Mouse (Mus musculus) thymus, adult 2 months (tissue): Measurements from ENCODE around the gene Hoxc10. TPM values are rescaled to one million over a fixed set of nuclear protein-coding genes. Genes with fewer than 3 reads are reported as not detected.

Source experiments
- DNase-seq: peaks from one replicate; pipeline ENCODE4 v3.0.0; 2021
- H3K27ac ChIP-seq: fragments of 200-500 bp; 2 replicates; pipeline ENCODE4 v1.5.1; 2012; ENCODE audit warnings: low read length, control low read depth; ENCODE audit not compliant: control insufficient read depth, insufficient read depth
- H3K27me3 ChIP-seq: fragments of 200-500 bp; 2 replicates; pipeline ENCODE4 v1.6.1; 2012; ENCODE audit warnings: mild to moderate bottlenecking, low read length, moderate library complexity, mixed read lengths; ENCODE audit not compliant: control insufficient read depth, insufficient read depth
- H3K36me3 ChIP-seq: fragments of 200-500 bp; 2 replicates; pipeline ENCODE4 v1.6.1; 2012; ENCODE audit warnings: mild to moderate bottlenecking, low read length, moderate library complexity; ENCODE audit not compliant: control insufficient read depth, insufficient read depth
- H3K4me1 ChIP-seq: fragments of 200-500 bp; replicated peaks from 2 replicates; pipeline ENCODE4 v1.6.1; 2012; ENCODE audit warnings: low read length; ENCODE audit not compliant: control insufficient read depth, insufficient read depth
- H3K4me3 ChIP-seq: fragments of 200-500 bp; 2 replicates; pipeline ENCODE4 v1.5.1; 2012; ENCODE audit warnings: mild to moderate bottlenecking, low read length, control low read depth, moderate library complexity; ENCODE audit not compliant: control insufficient read depth, insufficient read depth
- CTCF ChIP-seq: fragments of 200-500 bp; IDR thresholded peaks from 2 replicates; pipeline ENCODE4 v1.5.1; 2012; ENCODE audit warnings: mild to moderate bottlenecking, control low read depth, low read length, moderate library complexity, borderline replicate concordance; ENCODE audit not compliant: control insufficient read depth, poor library complexity, insufficient read depth; ENCODE audit errors: extremely low read depth
- POLR2A ChIP-seq: fragments of 200-500 bp; IDR thresholded peaks from 2 replicates; pipeline ENCODE4 v1.6.1; 2012; ENCODE audit warnings: mild to moderate bottlenecking, low read length, control low read depth, moderate library complexity; ENCODE audit not compliant: control insufficient read depth, poor library complexity, insufficient read depth; ENCODE audit errors: extremely low read depth
- WGBS: fragments of 180-500 bp; shearing (Covaris S2); methylation state at CpG from one replicate; pipeline ENCODE4 v1.1.7; 2018; 5-methylcytosine and 5-hydroxymethylcytosine counted together
- polyA plus RNA-seq: library from polyadenylated mRNA; depleted of rRNA; stranded (reverse); fragments of >200 nt; gene quantifications from 2 replicates; pipeline ENCODE4 v1.2.3, GENCODE M21; 2012

Hoxc10 gene
- polyA plus RNA-seq, 1 experiment: 0.15 TPM

GRCm38 (mm10) chr15:102954192-102955006 is 12.2 kb upstream of the Hoxc10 start, which contains the start of gene Hoxc11:
Gene Hoxc11 (plus strand): TSS chr15:102954427.
- H3K36me3 ChIP-seq: no peaks in the 10 kb centered on the region
- DNase-seq: no peak
- no peaks in the 10 kb centered on the region for H3K4me1 ChIP-seq
- WGBS: 7% methylated on average over 57 of the region's 57 CpGs
- H3K27ac ChIP-seq: no peak within 1 kb of the TSS
- peaks cover 45% of the 10 kb centered on the region for H3K27me3 ChIP-seq
- TF ChIP-seq CTCF (no peak), POLR2A (no peak)
- H3K4me3 ChIP-seq: no peak within 1 kb of the TSS

- TF ChIP-seq POLR2A (no peak), CTCF (no peak)
- Histone ChIP-seq H3K4me3 (no peak overlapping the region), H3K36me3 (no peaks in the 10 kb centered on the region), H3K27me3 (peaks cover 43% of the 10 kb centered on the region), H3K27ac (no peak overlapping the region), H3K4me1 (no peaks in the 10 kb centered on the region)
- 6% methylated on average over 28 of the region's 28 CpGs for WGBS
- no peak for DNase-seq
Observed at GRCm38 (mm10) chr15:102955007-102955382, 11.6 kb upstream of the Hoxc10 start.

DNA sequence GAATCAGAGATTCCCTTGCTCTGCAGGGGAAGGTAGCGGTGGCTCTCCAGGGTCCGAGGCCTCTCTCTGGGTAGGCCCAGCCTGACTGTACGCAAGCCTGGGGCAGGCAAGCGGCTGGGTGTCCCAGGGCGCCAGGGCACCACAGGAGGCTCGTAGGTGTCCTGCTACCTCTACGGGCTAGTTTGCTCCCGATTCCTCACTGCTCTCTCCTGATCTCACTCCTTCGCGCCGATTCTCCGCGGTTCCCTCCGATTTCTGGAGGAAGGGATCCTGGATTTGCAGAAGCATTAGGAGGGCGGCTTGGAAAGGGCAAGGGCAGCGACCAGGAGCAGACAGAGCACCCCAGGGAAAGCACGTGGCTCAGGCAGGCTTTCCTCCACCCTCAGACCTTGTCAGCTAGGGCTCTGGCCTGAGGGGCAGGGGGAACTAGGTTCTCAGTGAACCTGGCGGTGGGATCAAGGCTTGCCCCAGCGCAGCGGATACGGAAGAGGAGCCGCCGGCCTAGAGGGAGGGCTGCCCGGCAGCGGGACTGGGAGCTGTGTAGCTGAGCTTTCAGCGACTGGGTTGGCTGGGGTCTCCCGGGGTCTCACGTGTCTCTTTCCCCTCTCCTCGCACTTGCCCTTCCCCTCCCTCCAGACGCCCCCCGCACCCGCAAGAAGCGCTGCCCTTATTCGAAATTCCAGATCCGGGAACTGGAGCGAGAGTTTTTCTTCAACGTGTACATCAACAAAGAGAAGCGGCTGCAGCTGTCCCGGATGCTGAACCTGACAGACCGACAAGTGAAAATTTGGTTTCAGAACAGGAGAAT is 10.6 kb upstream of the Hoxc10 start:
- no peak for DNase-seq
- Histone ChIP-seq H3K4me3 (no peak overlapping the region), H3K27me3 (peaks cover 40% of the 10 kb centered on the region), H3K27ac (no peak overlapping the region), H3K4me1 (no peaks in the 10 kb centered on the region), H3K36me3 (no peaks in the 10 kb centered on the region)
- TF ChIP-seq CTCF: no peak
- TF ChIP-seq POLR2A: no peak
- 5% methylated on average over 40 of the region's 40 CpGs for WGBS

- Histone ChIP-seq H3K36me3 (no peaks in the 10 kb centered on the region), H3K27me3 (peaks cover 39% of the 10 kb centered on the region), H3K4me1 (no peaks in the 10 kb centered on the region), H3K27ac (no peak overlapping the region), H3K4me3 (no peak overlapping the region)
- 11% methylated on average over 12 of the region's 12 CpGs for WGBS
- DNase-seq: no peak
- TF ChIP-seq POLR2A: no peak
- no peak for TF ChIP-seq CTCF
Observed at GRCm38 (mm10) chr15:102956906-102957305, 9.7 kb upstream of the Hoxc10 start.

GRCm38 (mm10) chr15:102959663-102960191 is 6.9 kb upstream of the Hoxc10 start:
- no peaks in the 10 kb centered on the region for H3K4me1 ChIP-seq
- H3K27ac ChIP-seq: no peak overlapping the region
- no peak for DNase-seq
- no peak overlapping the region for H3K4me3 ChIP-seq
- peaks cover 44% of the 10 kb centered on the region for H3K27me3 ChIP-seq
- TF ChIP-seq POLR2A: no peak
- TF ChIP-seq CTCF: no peak
- 6% methylated on average over 13 of the region's 13 CpGs for WGBS
- no peaks in the 10 kb centered on the region for H3K36me3 ChIP-seq

DNA sequence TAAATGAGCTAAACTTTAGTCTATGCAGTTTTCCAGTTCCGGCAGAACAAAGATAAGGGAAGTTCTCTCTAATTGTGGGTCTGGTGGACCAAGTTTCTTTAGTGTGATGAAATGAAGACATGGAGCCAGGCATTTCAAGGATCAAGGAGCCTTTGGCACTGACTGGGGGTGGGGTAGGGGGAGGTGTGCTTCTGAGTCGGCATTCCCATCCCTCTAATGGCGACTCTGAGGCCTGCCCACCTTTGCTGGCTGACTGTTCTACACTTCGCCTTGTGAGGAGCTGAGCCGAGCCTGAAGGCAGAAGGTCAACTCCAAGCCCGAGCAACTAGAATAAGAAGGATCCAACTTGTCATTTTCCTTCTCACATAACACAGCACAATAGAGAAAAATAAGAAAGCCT is 4.9 kb upstream of the Hoxc10 start:
- 10% methylated on average over 6 of the region's 6 CpGs for WGBS
- Histone ChIP-seq H3K36me3 (no peaks in the 10 kb centered on the region), H3K27me3 (peaks cover 44% of the 10 kb centered on the region), H3K27ac (no peak overlapping the region), H3K4me3 (no peak overlapping the region), H3K4me1 (no peaks in the 10 kb centered on the region)
- DNase-seq: no peak
- TF ChIP-seq CTCF: no peak
